35 mouse cellular contexts compared by ENCODE assay signal in the genomic region with DNA sequence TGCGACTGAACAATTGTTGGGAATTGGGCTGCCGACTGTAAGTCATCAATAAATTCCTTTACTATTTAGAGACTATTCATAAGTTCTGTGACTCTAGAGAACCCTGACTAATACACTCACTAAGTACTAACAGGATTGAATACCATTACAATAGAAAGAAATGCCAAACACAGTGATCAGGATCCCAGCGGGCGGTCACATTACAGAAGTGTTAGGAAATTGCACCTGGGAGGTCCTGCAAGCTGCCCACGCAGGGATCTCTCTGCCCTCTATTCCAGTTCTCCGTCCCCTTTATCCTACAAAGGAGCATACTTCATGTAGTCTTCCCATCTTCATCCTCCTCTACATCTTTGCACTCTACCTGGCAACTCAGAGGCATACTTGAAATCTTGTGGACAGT.
"Had no signal": no experiment of that assay in that cellular context is flagged by ENCODE, and none has a peak within 500 bp of the region (broad histone marks: within the 10 kb centered on the region; RNA-seq: fewer than 3 reads in every experiment).

No protein-coding gene starts in this region.

- H3K9me3 ChIP-seq: heart, embryonic 12.5 days; heart, embryonic 13.5 days; heart, embryonic 15.5 days; hindbrain, embryonic 10.5 days; hindbrain, embryonic 12.5 days; hindbrain, embryonic 13.5 days; hindbrain, embryonic 15.5 days; intestine, embryonic 15.5 days; kidney, embryonic 15.5 days had no signal

- H3K27ac ChIP-seq: heart, embryonic 13.5 days; heart, embryonic 15.5 days; hindbrain, embryonic 10.5 days; hindbrain, embryonic 12.5 days; hindbrain, embryonic 13.5 days; hindbrain, embryonic 14.5 days; hindbrain, embryonic 15.5 days; hindbrain, postnatal 0 days; intestine, embryonic 15.5 days; kidney, embryonic 15.5 days; kidney, postnatal 0 days; layer of hippocampus, adult 2 months; left cerebral cortex, adult 2 months had no signal

- H3K36me3 ChIP-seq: heart, embryonic 12.5 days; heart, embryonic 13.5 days; heart, embryonic 15.5 days; hindbrain, embryonic 10.5 days; hindbrain, embryonic 12.5 days; hindbrain, embryonic 13.5 days; hindbrain, embryonic 15.5 days; intestine, embryonic 15.5 days; kidney, embryonic 15.5 days had no signal

- ATAC-seq: hindbrain, embryonic 16.5 days; hindbrain, postnatal 0 days; inflammation-experienced regulatory T-cells, adult 6 months; intestine, embryonic 15.5 days; intestine, embryonic 16.5 days; intestine, postnatal 0 days had no signal

- H3K9ac ChIP-seq: heart, embryonic 12.5 days; heart, embryonic 13.5 days; heart, embryonic 15.5 days; hindbrain, embryonic 12.5 days; hindbrain, embryonic 13.5 days; hindbrain, embryonic 14.5 days; hindbrain, embryonic 15.5 days; intestine, embryonic 15.5 days; kidney, embryonic 15.5 days had no signal

- H3K4me2 ChIP-seq: heart, embryonic 11.5 days; heart, embryonic 12.5 days; heart, embryonic 13.5 days; heart, embryonic 15.5 days; hindbrain, embryonic 12.5 days; hindbrain, embryonic 13.5 days; hindbrain, embryonic 14.5 days; hindbrain, embryonic 15.5 days; intestine, embryonic 15.5 days; kidney, embryonic 15.5 days had no signal

- H3K4me1 ChIP-seq: heart, embryonic 12.5 days; heart, embryonic 13.5 days; heart, embryonic 15.5 days; hindbrain, embryonic 10.5 days; hindbrain, embryonic 12.5 days; hindbrain, embryonic 13.5 days; hindbrain, embryonic 15.5 days; intestine, embryonic 15.5 days; kidney, embryonic 15.5 days had no signal

- H3K4me3 ChIP-seq: heart, embryonic 12.5 days; heart, embryonic 13.5 days; heart, embryonic 15.5 days; hindbrain, embryonic 10.5 days; hindbrain, embryonic 12.5 days; hindbrain, embryonic 13.5 days; hindbrain, embryonic 15.5 days; intestine, embryonic 15.5 days; kidney, embryonic 15.5 days; layer of hippocampus, adult 2 months; left cerebral cortex, adult 2 months had no signal

- H3K27me3 ChIP-seq: heart, embryonic 12.5 days; heart, embryonic 13.5 days; heart, embryonic 15.5 days; hindbrain, embryonic 12.5 days; hindbrain, embryonic 13.5 days; hindbrain, embryonic 15.5 days; intestine, embryonic 15.5 days; kidney, embryonic 15.5 days had no signal

- DNase-seq: heart, postnatal 10 days; heart, postnatal 14 days; heart, postnatal 36 days; heart, postnatal 4 days; kidney, adult 11 months; kidney, adult 18-20 months; kidney, adult 2 months; kidney, adult 8-10 months; kidney, adult 9 months; kidney, postnatal 10 days; kidney, postnatal 14 days; kidney, postnatal 25 days; kidney, postnatal 36 days; kidney, postnatal 4 days; layer of hippocampus, adult 9-11 months; layer of hippocampus, postnatal 36 days had no signal
